Comparison of ENCODE assay signal across 8 mouse cellular contexts in the genomic region with DNA sequence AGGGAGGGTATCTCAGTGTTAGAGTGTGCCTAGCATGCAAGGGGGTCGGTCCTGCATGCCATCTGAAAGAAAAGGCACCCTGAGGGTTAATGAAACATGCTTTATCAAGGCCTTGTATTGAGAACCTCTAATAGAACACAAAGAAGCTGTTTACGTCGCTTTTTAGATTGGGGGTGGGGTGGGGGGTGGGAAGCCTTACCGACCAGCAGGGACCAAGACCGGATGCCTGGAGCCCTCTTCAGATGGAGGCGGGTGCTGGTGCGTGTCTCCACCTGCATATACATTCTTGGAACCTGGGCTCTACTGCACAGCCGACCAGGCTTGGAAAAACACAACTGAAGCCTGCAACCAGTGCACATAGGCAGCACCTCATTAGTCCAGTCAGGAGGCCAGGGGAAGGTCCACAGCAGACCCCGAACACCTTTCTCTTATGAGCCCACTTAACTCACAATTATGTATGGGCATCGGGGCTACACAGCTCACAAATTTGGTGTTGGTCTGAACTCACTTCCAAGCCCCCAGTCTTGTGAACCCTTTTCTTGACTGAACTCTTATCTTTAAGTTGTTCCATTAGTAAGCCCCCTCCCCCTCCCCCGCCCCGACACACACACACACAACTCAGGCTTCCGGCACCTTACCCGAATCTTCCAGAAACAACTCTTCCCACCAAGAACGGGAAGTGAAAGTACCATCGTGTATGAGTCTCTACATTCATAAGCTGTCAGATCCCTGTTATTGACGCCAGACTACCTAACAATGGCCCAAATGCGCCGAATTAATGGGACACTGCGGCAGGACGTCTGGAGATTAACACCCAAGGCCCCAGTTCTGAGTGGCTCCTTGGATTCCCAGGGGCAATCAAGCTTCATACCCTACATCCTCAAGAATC. TPM values are rescaled to one million over a fixed set of nuclear protein-coding genes. Genes with fewer than 3 reads are reported as not detected.
A peak's percentile ranks its signal among the peaks of the same experiment; 100 is the strongest.
DNase-seq lines count a peak whose midpoint lies in the region; ATAC-seq and TF ChIP-seq lines count a peak whose summit lies in the region.

No protein-coding gene starts in this region.

- H3K9ac ChIP-seq in limb, embryonic 13.5 days: peak overlapping the region; percentile 79

- peak; percentile 57 to 83 for DNase-seq in spleen, adult 2 months (ENCODE audit: low read depth in 1 of 2, low spot score in 2 of 2)
- DNase-seq in spleen, postnatal 14 days (ENCODE audit: low spot score in 2 of 2): no peak
- DNase-seq in retina, embryonic 14.5 days (ENCODE audit: low spot score): no peak
- DNase-seq in layer of hippocampus, adult 9-11 months: no peak
- no peak for DNase-seq in right cerebral cortex, adult 18-20 months

- no peaks in the 10 kb centered on the region for H3K27me3 ChIP-seq in spleen, adult 2 months (ENCODE audit: control insufficient read depth, insufficient read depth, low read length)
- H3K27me3 ChIP-seq in limb, embryonic 13.5 days: no peaks in the 10 kb centered on the region
- H3K27me3 ChIP-seq in myocyte (ENCODE audit: control insufficient read depth, insufficient read depth, insufficient read length): no peaks in the 10 kb centered on the region

- peak; percentile 27 for ATAC-seq in erythroid progenitor cell, adult 5-6 weeks (replicated peaks; ENCODE audit: low FRiP score, poor library complexity, severe bottlenecking)
- ATAC-seq in limb, embryonic 13.5 days (ENCODE audit: low FRiP score, low read depth): no peak

- H3K4me1 ChIP-seq in spleen, adult 2 months (ENCODE audit: control insufficient read depth, insufficient read depth, insufficient read length): peaks cover 6% of the 10 kb centered on the region
- H3K4me1 ChIP-seq in limb, embryonic 13.5 days: peaks cover 10% of the 10 kb centered on the region

- TF ChIP-seq POLR2A in spleen, adult 2 months (IDR thresholded peaks at IDR 0.05; ENCODE audit: low read depth, low read length): 0 out of 2 replicates have a peak, but pooled peaks have one; percentile 6
- TF ChIP-seq POLR2A in myocyte (IDR thresholded peaks at IDR 0.05; ENCODE audit: insufficient read length, low read depth): no peak

- H3K9me3 ChIP-seq in limb, embryonic 13.5 days: no peaks in the 10 kb centered on the region

- H3K27ac ChIP-seq in spleen, adult 2 months (ENCODE audit: insufficient read depth, low read length): peak overlapping the region; percentile 98
- peak overlapping the region; percentile 72; the same call in 1 of the 2 replicates for H3K27ac ChIP-seq in limb, embryonic 13.5 days

- H3ac ChIP-seq in myocyte (ENCODE audit: control insufficient read depth, insufficient read length): peak overlapping the region; percentile 33

- peaks cover 32% of the 10 kb centered on the region for H3K36me3 ChIP-seq in spleen, adult 2 months (ENCODE audit: control insufficient read depth, insufficient read depth, low read length)
- peaks cover 40% of the 10 kb centered on the region for H3K36me3 ChIP-seq in limb, embryonic 13.5 days
- peaks cover 19% of the 10 kb centered on the region for H3K36me3 ChIP-seq in myocyte (ENCODE audit: control insufficient read depth, insufficient read depth)

- no peaks in the 10 kb centered on the region for H3K79me2 ChIP-seq in myocyte (ENCODE audit: control insufficient read depth, insufficient read depth)

- peak overlapping the region; percentile 82 for H3K4me3 ChIP-seq in spleen, adult 2 months (ENCODE audit: extremely low read depth, insufficient read depth, insufficient read length)
- H3K4me3 ChIP-seq in limb, embryonic 13.5 days: peak overlapping the region; percentile 77
- peak overlapping the region; percentile 63 for H3K4me3 ChIP-seq in myocyte

- no peak for TF ChIP-seq CTCF in spleen, adult 2 months (IDR thresholded peaks at IDR 0.05; ENCODE audit: extremely low read depth, insufficient read depth, insufficient read length, insufficient replicate concordance)

- 3% methylated on average over 21 of the region's 21 CpGs for WGBS in spleen, adult 2 months
- WGBS in limb, embryonic 13.5 days: 24% methylated on average over 21 of the region's 21 CpGs

- peak overlapping the region; percentile 87 for H3K4me2 ChIP-seq in limb, embryonic 13.5 days (replicated peaks)
- H3K4me2 ChIP-seq in myocyte (ENCODE audit: low read depth): peak overlapping the region; percentile 99

TF ChIP-seq in myocyte, 11 proteins besides CTCF, POLR2A, EP300 and RAD21:
- TF ChIP-seq TCF3 (IDR thresholded peaks at IDR 0.05; ENCODE audit: insufficient read length, low read depth) (no peak), REST (IDR thresholded peaks at IDR 0.05; ENCODE audit: insufficient read depth, insufficient read length) (no peak), POLR2AphosphoS2 (IDR thresholded peaks at IDR 0.05; ENCODE audit: insufficient read length, low read depth) (no peak), CEBPB (IDR thresholded peaks at IDR 0.05; ENCODE audit: insufficient read depth, poor library complexity, severe bottlenecking) (no peak), MYOD1 (IDR thresholded peaks at IDR 0.05; ENCODE audit: control insufficient read depth in 1 of 3, insufficient read length in 2 of 3, low read depth in 2 of 3) (no peak), E2F4 (IDR thresholded peaks at IDR 0.05; ENCODE audit: insufficient read depth) (no peak)
TF ChIP-seq in myocyte: peak in this region for 0.

RNA-seq across cellular contexts. Expression of a gene that starts 0.7 kb away (rescaled TPM):
- polyA plus RNA-seq in spleen, adult 2 months (2012; rRNA removed): 63.3 and 67.2 TPM in 2 replicates
- total RNA-seq in erythroid progenitor cell, adult 5-6 weeks (2015; ENCODE audit: low replicate concordance): 24.3 and 34.6 TPM in 2 replicates
- total RNA-seq in erythroid progenitor cell, adult 5-6 weeks (2017; ENCODE audit: low replicate concordance): 27.3 and 47.9 TPM in 2 replicates
- 40.2 and 41.5 TPM in 2 replicates for polyA plus RNA-seq in limb, embryonic 13.5 days (2015; fragmentation: Nextera tagmentation; extraction: Ambion mirVana)
- polyA plus RNA-seq in myocyte (2012; fragmentation: generic; extraction: Trizol): 22.3 TPM

RNA-seq across cellular contexts. Expression of a gene that starts 8.7 kb away (rescaled TPM):
- 36.8 and 42.0 TPM in 2 replicates for polyA plus RNA-seq in spleen, adult 2 months (2012; rRNA removed)
- 109 and 126 TPM in 2 replicates for total RNA-seq in erythroid progenitor cell, adult 5-6 weeks (2015; ENCODE audit: low replicate concordance)
- 181 and 186 TPM in 2 replicates for total RNA-seq in erythroid progenitor cell, adult 5-6 weeks (2017; ENCODE audit: low replicate concordance)
- polyA plus RNA-seq in limb, embryonic 13.5 days (2015; fragmentation: Nextera tagmentation; extraction: Ambion mirVana): 69.3 and 73.5 TPM in 2 replicates
- polyA plus RNA-seq in myocyte (2012; fragmentation: generic; extraction: Trizol): 27.0 TPM

RNA-seq across cellular contexts. Expression of a gene that starts 23.9 kb away (rescaled TPM):
- 5.9 TPM in 2 replicates for polyA plus RNA-seq in spleen, adult 2 months (2012; rRNA removed)
- 4.3 and 8.4 TPM in 2 replicates for total RNA-seq in erythroid progenitor cell, adult 5-6 weeks (2015; ENCODE audit: low replicate concordance)
- 1.9 and 2.1 TPM in 2 replicates for total RNA-seq in erythroid progenitor cell, adult 5-6 weeks (2017; ENCODE audit: low replicate concordance)
- 20.0 and 22.4 TPM in 2 replicates for polyA plus RNA-seq in limb, embryonic 13.5 days (2015; fragmentation: Nextera tagmentation; extraction: Ambion mirVana)
- polyA plus RNA-seq in myocyte (2012; fragmentation: generic; extraction: Trizol): 12.5 TPM

RNA-seq across cellular contexts. Expression of a gene that starts 24.1 kb away (rescaled TPM):
- 11.0 and 14.7 TPM in 2 replicates for polyA plus RNA-seq in spleen, adult 2 months (2012; rRNA removed)
- total RNA-seq in erythroid progenitor cell, adult 5-6 weeks (2015; ENCODE audit: low replicate concordance): 0.42 and 0.72 TPM in 2 replicates
- total RNA-seq in erythroid progenitor cell, adult 5-6 weeks (2017; ENCODE audit: low replicate concordance): 4.7 and 5.8 TPM in 2 replicates
- 10.4 and 10.6 TPM in 2 replicates for polyA plus RNA-seq in limb, embryonic 13.5 days (2015; fragmentation: Nextera tagmentation; extraction: Ambion mirVana)
- 11.6 TPM for polyA plus RNA-seq in myocyte (2012; fragmentation: generic; extraction: Trizol)

RNA-seq across cellular contexts. Expression of a gene that starts 31.4 kb away (rescaled TPM):
- 29.8 and 40.3 TPM in 2 replicates for polyA plus RNA-seq in spleen, adult 2 months (2012; rRNA removed)
- total RNA-seq in erythroid progenitor cell, adult 5-6 weeks (2015; ENCODE audit: low replicate concordance): 16.6 and 18.4 TPM in 2 replicates
- total RNA-seq in erythroid progenitor cell, adult 5-6 weeks (2017; ENCODE audit: low replicate concordance): 15.8 and 32.2 TPM in 2 replicates
- polyA plus RNA-seq in limb, embryonic 13.5 days (2015; fragmentation: Nextera tagmentation; extraction: Ambion mirVana): 8.9 and 9.2 TPM in 2 replicates
- 41.7 TPM for polyA plus RNA-seq in myocyte (2012; fragmentation: generic; extraction: Trizol)

Comparison
In these comparisons a context has a peak if more than half of its experiments do, and no peak if none do; other contexts are left out.
1. DNase-seq: peak in spleen, adult 2 months (2 of 2); none in spleen, postnatal 14 days (0 of 2), retina, embryonic 14.5 days (single experiment), layer of hippocampus, adult 9-11 months (single experiment) and right cerebral cortex, adult 18-20 months (single experiment).
2. Peak in every context shown above with its lines, with median percentiles within 50 percentile points of each other: H3K4me3 ChIP-seq.